Mouse (Mus musculus): ENCODE results near the gene Pdlim4.

GRCm38 (mm10) chr11:54058056-54058617 is 10.7 kb downstream of the Pdlim4 start:
- TF ChIP-seq CTCF (IDR thresholded peaks at IDR 0.05; ENCODE audit: insufficient read depth, low read depth, low read length) (no peak), POLR2A (IDR thresholded peaks at IDR 0.05; ENCODE audit: insufficient read depth, low read depth, low read length) (no peak)
